Mouse (Mus musculus) liver, postnatal 0 days (tissue): ENCODE data around the gene Faiml.

Experiments used
- CTCF ChIP-seq: sonication (generic); IDR thresholded peaks from 2 replicates; pipeline ENCODE4 v1.5.1; 2016; ENCODE audit warnings: antibody characterized with exemption, low read depth
- EP300 ChIP-seq: IDR thresholded peaks from 2 replicates; pipeline ENCODE4 v1.6.1; 2016; ENCODE audit warnings: antibody characterized with exemption, low read depth, mild to moderate bottlenecking

DNA sequence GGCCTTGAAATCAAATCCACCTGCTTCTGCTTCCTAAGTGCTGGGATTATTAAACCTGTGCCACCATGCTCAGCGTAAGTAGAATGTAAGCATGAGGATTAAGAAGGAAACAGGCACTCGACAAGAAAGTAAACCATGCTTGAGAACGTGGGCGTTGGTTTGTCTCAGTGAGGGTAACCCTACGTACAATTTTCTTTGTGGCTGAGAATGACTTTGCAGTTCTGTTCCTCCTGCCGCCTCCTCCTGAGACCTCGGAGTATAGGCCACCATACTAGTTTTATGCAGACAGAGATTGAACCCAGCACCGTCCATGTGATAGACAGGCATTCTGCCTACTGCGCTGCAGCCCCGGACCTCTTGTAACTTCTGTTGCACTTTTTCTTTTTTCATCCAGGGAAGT is 16.8 kb upstream of the Faiml start:
- no peak for TF ChIP-seq EP300
- no peak for TF ChIP-seq CTCF
